Comparison of ENCODE assay signal across 8 mouse cellular contexts in genomic region chr15:80254847-80255645, GRCm38 (mm10). TPM values are rescaled to one million over a fixed set of nuclear protein-coding genes. Genes with fewer than 3 reads are reported as not detected.
DNase-seq lines count a peak whose midpoint lies in the region; ATAC-seq and TF ChIP-seq lines count a peak whose summit lies in the region.

Gene Atf4 (plus strand): TSS chr15:80255184.

- peak within 1 kb of the TSS; percentile 93 for H3K9ac ChIP-seq in ES-Bruce4 (ENCODE audit: low read depth, poor library complexity, severe bottlenecking)
- peak within 1 kb of the TSS; percentile 100 for H3K9ac ChIP-seq in forebrain, embryonic 13.5 days
- H3K9ac ChIP-seq in liver, postnatal 0 days (replicated peaks) = peak within 1 kb of the TSS; percentile 97
- H3K9ac ChIP-seq in neural tube, embryonic 14.5 days (replicated peaks; ENCODE audit: low read depth, low read length) = peak within 1 kb of the TSS; percentile 100

- no peaks in the 10 kb centered on the region for H3K4me1 ChIP-seq in ES-Bruce4 (ENCODE audit: control insufficient read depth, insufficient read depth, low read length)
- peaks cover 40% of the 10 kb centered on the region for H3K4me1 ChIP-seq in forebrain, embryonic 13.5 days
- peaks cover 64% of the 10 kb centered on the region for H3K4me1 ChIP-seq in liver, postnatal 0 days (ENCODE audit: insufficient read depth)
- peaks cover 24% of the 10 kb centered on the region for H3K4me1 ChIP-seq in neural tube, embryonic 14.5 days (ENCODE audit: control insufficient read depth, insufficient read depth, low read length)

- peak within 1 kb of the TSS; percentile 87 for H3K4me2 ChIP-seq in forebrain, embryonic 13.5 days
- peak within 1 kb of the TSS; percentile 99 for H3K4me2 ChIP-seq in liver, postnatal 0 days (ENCODE audit: low read depth, low read length)
- H3K4me2 ChIP-seq in neural tube, embryonic 14.5 days (ENCODE audit: low read depth, low read length) = peak within 1 kb of the TSS; percentile 66

- WGBS in forebrain, embryonic 13.5 days = under 1% methylated on average over 61 of the region's 62 CpGs
- under 1% methylated on average over 62 of the region's 62 CpGs for WGBS in large intestine, adult 2 months
- whole genome bisulfite sequencing in liver, postnatal 0 days (ENCODE audit: insufficient replicate concordance) = 0% methylated on average over 59 of the region's 62 CpGs
- 1% methylated on average over 62 of the region's 62 CpGs for WGBS in neural tube, embryonic 14.5 days

- DNase-seq in heart, postnatal 10 days = peak; percentile 99
- DNase-seq in large intestine, adult 2 months (ENCODE audit: low read depth, low spot score) = peak; percentile 98
- peak; percentile 97 for DNase-seq in liver, postnatal 0 days
- DNase-seq in testis, postnatal 10 days (ENCODE audit: low spot score) = peak; percentile 94

- TF ChIP-seq POLR2A in ES-Bruce4 (IDR thresholded peaks at IDR 0.05; ENCODE audit: insufficient read depth, low read length) = peak; percentile 100

- H3K36me3 ChIP-seq in ES-Bruce4 (ENCODE audit: control insufficient read depth, insufficient read depth, low read length, poor library complexity, severe bottlenecking) = peaks cover 32% of the 10 kb centered on the region
- H3K36me3 ChIP-seq in forebrain, embryonic 13.5 days (ENCODE audit: poor library complexity, severe bottlenecking) = peaks cover 61% of the 10 kb centered on the region
- peaks cover 52% of the 10 kb centered on the region for H3K36me3 ChIP-seq in liver, postnatal 0 days (replicated peaks; ENCODE audit: insufficient read depth, low read length)
- H3K36me3 ChIP-seq in neural tube, embryonic 14.5 days (ENCODE audit: control insufficient read depth, insufficient read depth, low read length) = peaks cover 37% of the 10 kb centered on the region

- intact Hi-C loops in heart, postnatal 10 days (cut with DNase I) = loop anchor here (1.0 kb wide), 1 partner anchor 21 kb away; the partner anchor contains the start of gene Mief1

- H3K4me3 ChIP-seq in ES-Bruce4 (ENCODE audit: low read depth, low read length) = peak within 1 kb of the TSS; percentile 94
- peak within 1 kb of the TSS; percentile 99 for H3K4me3 ChIP-seq in forebrain, embryonic 13.5 days
- H3K4me3 ChIP-seq in liver, postnatal 0 days (ENCODE audit: low read depth, low read length) = peak within 1 kb of the TSS; percentile 83
- H3K4me3 ChIP-seq in neural tube, embryonic 14.5 days (ENCODE audit: low read depth, low read length) = peak within 1 kb of the TSS; percentile 99

- H3K27me3 ChIP-seq in ES-Bruce4 (ENCODE audit: control insufficient read depth, insufficient read depth, low read length, poor library complexity, severe bottlenecking) = no peaks in the 10 kb centered on the region
- H3K27me3 ChIP-seq in forebrain, embryonic 13.5 days = no peaks in the 10 kb centered on the region
- H3K27me3 ChIP-seq in liver, postnatal 0 days (ENCODE audit: insufficient read depth, low read length) = no peaks in the 10 kb centered on the region
- H3K27me3 ChIP-seq in neural tube, embryonic 14.5 days (ENCODE audit: control insufficient read depth, insufficient read depth, low read length) = peaks cover 2% of the 10 kb centered on the region; the same call in 1 of the 2 replicates

- H3K27ac ChIP-seq in ES-Bruce4 (ENCODE audit: insufficient read depth, low read length) = peak within 1 kb of the TSS; percentile 91
- peak within 1 kb of the TSS; percentile 97 for H3K27ac ChIP-seq in forebrain, embryonic 13.5 days
- H3K27ac ChIP-seq in liver, postnatal 0 days (ENCODE audit: low read depth) = peak within 1 kb of the TSS; percentile 99
- H3K27ac ChIP-seq in neural tube, embryonic 14.5 days (ENCODE audit: low read depth, low read length) = peak within 1 kb of the TSS; percentile 99

- ATAC-seq in cerebellum, adult (ENCODE audit: insufficient number of reproducible peaks, low FRiP score, low TSS enrichment) = peak; percentile 92
- ATAC-seq in forebrain, embryonic 13.5 days = peak; percentile 97
- peak; percentile 87 for ATAC-seq in liver, postnatal 0 days
- ATAC-seq in neural tube, embryonic 14.5 days (ENCODE audit: low read depth) = peak; percentile 97

- no peaks in the 10 kb centered on the region for H3K9me3 ChIP-seq in ES-Bruce4 (replicated peaks; ENCODE audit: control insufficient read depth, insufficient read depth, low read length, poor library complexity, severe bottlenecking)
- H3K9me3 ChIP-seq in forebrain, embryonic 13.5 days (replicated peaks) = no peaks in the 10 kb centered on the region
- no peaks in the 10 kb centered on the region for H3K9me3 ChIP-seq in liver, postnatal 0 days (ENCODE audit: low read length)
- no peaks in the 10 kb centered on the region for H3K9me3 ChIP-seq in neural tube, embryonic 14.5 days (ENCODE audit: control insufficient read depth, low read length)

- no peak for TF ChIP-seq CTCF in ES-Bruce4 (IDR thresholded peaks at IDR 0.05; ENCODE audit: low read depth, low read length)
- no peak for TF ChIP-seq CTCF in liver, postnatal 0 days (IDR thresholded peaks at IDR 0.05; ENCODE audit: low read depth)

- peak; percentile 68 for TF ChIP-seq EP300 in ES-Bruce4 (IDR thresholded peaks at IDR 0.05; ENCODE audit: insufficient read depth, low read depth, low read length)
- TF ChIP-seq EP300 in liver, postnatal 0 days (IDR thresholded peaks at IDR 0.05; ENCODE audit: low read depth) = peak; percentile 85

RNA-seq across cellular contexts. Expression of gene Atf4, which starts in this region (rescaled TPM):
- 193 and 198 TPM in 2 replicates for polyA plus RNA-seq in ES-Bruce4 (2011; ENCODE audit: insufficient read depth, insufficient read length, low read depth, missing spikeins)
- 129 and 138 TPM in 2 replicates for polyA plus RNA-seq in forebrain, embryonic 13.5 days (2015; fragmentation: Nextera tagmentation; extraction: Ambion mirVana)
- 100 to 1,000 TPM in 1 of 2 experiments, 10 to 100 TPM in 1; 96.4 to 105 TPM for total RNA-seq in heart, postnatal 10 days (2021)
- polyA plus RNA-seq in large intestine, adult 2 months (2012; rRNA removed) = 234 and 245 TPM in 2 replicates
- polyA plus RNA-seq in liver, postnatal 0 days (2015; fragmentation: Nextera tagmentation; extraction: Ambion mirVana) = 64.3 and 65.7 TPM in 2 replicates
- polyA plus RNA-seq in neural tube, embryonic 14.5 days (2014; fragmentation: Nextera tagmentation; extraction: Ambion mirVana) = 110 and 112 TPM in 2 replicates

Comparison
In these comparisons a context has a peak if more than half of its experiments do, and no peak if none do; other contexts are left out.
1. Peak in every context shown above with its lines: DNase-seq, ATAC-seq, H3K4me3 ChIP-seq and H3K27ac ChIP-seq.